Mouse (Mus musculus): ENCODE measurements at regions not wholly inside any gene's neighbourhood (a gene's known extent, or its start where the extent isn't known, plus 50 kb on each side); places are given as distances from the start of the nearest gene placed in this dataset.

GRCm38 (mm10) chr1:73274480-73274879 lies 258.8 kb upstream of the Tnp1 start:
- Histone ChIP-seq H3K4me1 (ENCODE audit: insufficient read depth, low read depth, low read length) (peaks cover 2% of the 10 kb centered on the region; the same call in 1 of the 2 replicates), H3K4me3 (ENCODE audit: low read depth, low read length) (no peak overlapping the region), H3K9me3 (replicated peaks) (no peaks in the 10 kb centered on the region), H3K36me3 (replicated peaks) (no peaks in the 10 kb centered on the region), H3K27me3 (ENCODE audit: insufficient read depth, low read length) (peaks cover 12% of the 10 kb centered on the region)
- DNase-seq (ENCODE audit: low spot score), result peak; percentile 9
- ATAC-seq (ENCODE audit: extremely low read depth, insufficient number of reproducible peaks, low FRiP score, poor library complexity, severe bottlenecking), result peak; percentile 34; the same call in 1 of the 2 replicates
- TF ChIP-seq CTCF (IDR thresholded peaks at IDR 0.05; ENCODE audit: low read depth, low read length) (peak; percentile 5; the same call in 1 of the 2 replicates), GATA1 (IDR thresholded peaks at IDR 0.05; ENCODE audit: borderline replicate concordance, low read length) (no peak)

GRCm38 (mm10) chr1:73270787-73271391 lies 255.2 kb upstream of the Tnp1 start:
- TF ChIP-seq CTCF (IDR thresholded peaks at IDR 0.05; ENCODE audit: low read depth, low read length), result no peak
- no peak for TF ChIP-seq GATA1 (IDR thresholded peaks at IDR 0.05; ENCODE audit: borderline replicate concordance, low read length)
- Histone ChIP-seq H3K36me3 (replicated peaks) (no peaks in the 10 kb centered on the region), H3K27me3 (ENCODE audit: insufficient read depth, low read length) (peaks cover 19% of the 10 kb centered on the region), H3K9me3 (replicated peaks) (no peaks in the 10 kb centered on the region), H3K4me1 (ENCODE audit: insufficient read depth, low read depth, low read length) (peaks cover 2% of the 10 kb centered on the region; the same call in 1 of the 2 replicates), H3K4me3 (ENCODE audit: low read depth, low read length) (no peak overlapping the region)
- no peak for DNase-seq (ENCODE audit: low spot score)
- ATAC-seq (ENCODE audit: extremely low read depth, insufficient number of reproducible peaks, low FRiP score, poor library complexity, severe bottlenecking), result no peak

- Histone ChIP-seq H3K36me3 (replicated peaks) (no peaks in the 10 kb centered on the region), H3K4me1 (ENCODE audit: insufficient read depth, low read depth, low read length) (peaks cover 2% of the 10 kb centered on the region; the same call in 1 of the 2 replicates), H3K4me3 (ENCODE audit: low read depth, low read length) (no peak overlapping the region), H3K9me3 (replicated peaks) (no peaks in the 10 kb centered on the region), H3K27me3 (ENCODE audit: insufficient read depth, low read length) (peaks cover 24% of the 10 kb centered on the region)
- DNase-seq (ENCODE audit: low spot score), result no peak
- no peak for TF ChIP-seq POLR2AphosphoS5 (IDR thresholded peaks at IDR 0.05; ENCODE audit: insufficient replicate concordance, low read depth, low read length)
- TF ChIP-seq CTCF (IDR thresholded peaks at IDR 0.05; ENCODE audit: low read depth, low read length), result no peak
- no peak for TF ChIP-seq GATA2 (IDR thresholded peaks at IDR 0.05; ENCODE audit: borderline replicate concordance, low read depth, low read length)
- no peak for TF ChIP-seq GATA1 (IDR thresholded peaks at IDR 0.05; ENCODE audit: borderline replicate concordance, low read length)
- TF ChIP-seq TAL1 (conservative IDR thresholded peaks at IDR 0.05; ENCODE audit: low read depth, low read length), result no peak
- ATAC-seq (ENCODE audit: extremely low read depth, insufficient number of reproducible peaks, low FRiP score, poor library complexity, severe bottlenecking), result no peak
Measured at GRCm38 (mm10) chr1:73269051-73269755, 253.5 kb upstream of the Tnp1 start.

GRCm38 (mm10) chr1:73265009-73265408 lies 249.3 kb upstream of the Tnp1 start:
- DNase-seq (ENCODE audit: low spot score) (no peak), ATAC-seq (ENCODE audit: extremely low read depth, insufficient number of reproducible peaks, low FRiP score, poor library complexity, severe bottlenecking) (no peak)
- H3K36me3 ChIP-seq (replicated peaks), result no peaks in the 10 kb centered on the region
- no peak for TF ChIP-seq POLR2AphosphoS5 (IDR thresholded peaks at IDR 0.05; ENCODE audit: insufficient replicate concordance, low read depth, low read length)
- TF ChIP-seq GATA2 (IDR thresholded peaks at IDR 0.05; ENCODE audit: borderline replicate concordance, low read depth, low read length), result no peak
- TF ChIP-seq TAL1 (conservative IDR thresholded peaks at IDR 0.05; ENCODE audit: low read depth, low read length), result no peak
- TF ChIP-seq CTCF (IDR thresholded peaks at IDR 0.05; ENCODE audit: low read depth, low read length), result no peak
- TF ChIP-seq GATA1 (IDR thresholded peaks at IDR 0.05; ENCODE audit: borderline replicate concordance, low read length), result no peak
- peaks cover 33% of the 10 kb centered on the region for H3K27me3 ChIP-seq (ENCODE audit: insufficient read depth, low read length)
- peaks cover 2% of the 10 kb centered on the region; the same call in 1 of the 2 replicates for H3K4me1 ChIP-seq (ENCODE audit: insufficient read depth, low read depth, low read length)
- H3K4me3 ChIP-seq (ENCODE audit: low read depth, low read length), result no peak overlapping the region
- no peaks in the 10 kb centered on the region for H3K9me3 ChIP-seq (replicated peaks)

- Histone ChIP-seq H3K27me3 (ENCODE audit: insufficient read depth, low read length) (peaks cover 34% of the 10 kb centered on the region), H3K4me3 (ENCODE audit: low read depth, low read length) (no peak overlapping the region), H3K4me1 (ENCODE audit: insufficient read depth, low read depth, low read length) (no peaks in the 10 kb centered on the region), H3K36me3 (replicated peaks) (no peaks in the 10 kb centered on the region), H3K9me3 (replicated peaks) (no peaks in the 10 kb centered on the region)
- ATAC-seq (ENCODE audit: extremely low read depth, insufficient number of reproducible peaks, low FRiP score, poor library complexity, severe bottlenecking) (no peak), DNase-seq (ENCODE audit: low spot score) (no peak)
- TF ChIP-seq CTCF (IDR thresholded peaks at IDR 0.05; ENCODE audit: low read depth, low read length) (no peak), GATA1 (IDR thresholded peaks at IDR 0.05; ENCODE audit: borderline replicate concordance, low read length) (no peak), POLR2AphosphoS5 (IDR thresholded peaks at IDR 0.05; ENCODE audit: insufficient replicate concordance, low read depth, low read length) (no peak), TAL1 (conservative IDR thresholded peaks at IDR 0.05; ENCODE audit: low read depth, low read length) (no peak), GATA2 (IDR thresholded peaks at IDR 0.05; ENCODE audit: borderline replicate concordance, low read depth, low read length) (no peak)
Measured at GRCm38 (mm10) chr1:73264245-73264644, 248.5 kb upstream of the Tnp1 start.

GRCm38 (mm10) chr1:73259525-73260098 lies 243.9 kb upstream of the Tnp1 start:
- DNase-seq (ENCODE audit: low spot score) (no peak), ATAC-seq (ENCODE audit: extremely low read depth, insufficient number of reproducible peaks, low FRiP score, poor library complexity, severe bottlenecking) (no peak)
- Histone ChIP-seq H3K27me3 (ENCODE audit: insufficient read depth, low read length) (peaks cover 20% of the 10 kb centered on the region), H3K36me3 (replicated peaks) (no peaks in the 10 kb centered on the region), H3K4me1 (ENCODE audit: insufficient read depth, low read depth, low read length) (no peaks in the 10 kb centered on the region), H3K9me3 (replicated peaks) (no peaks in the 10 kb centered on the region), H3K4me3 (ENCODE audit: low read depth, low read length) (no peak overlapping the region)
- TF ChIP-seq GATA2 (IDR thresholded peaks at IDR 0.05; ENCODE audit: borderline replicate concordance, low read depth, low read length) (no peak), GATA1 (IDR thresholded peaks at IDR 0.05; ENCODE audit: borderline replicate concordance, low read length) (no peak), CTCF (IDR thresholded peaks at IDR 0.05; ENCODE audit: low read depth, low read length) (no peak), POLR2AphosphoS5 (IDR thresholded peaks at IDR 0.05; ENCODE audit: insufficient replicate concordance, low read depth, low read length) (no peak), TAL1 (conservative IDR thresholded peaks at IDR 0.05; ENCODE audit: low read depth, low read length) (no peak)
